Mouse (Mus musculus): ENCODE measurements around the gene Prss29.

DNA sequence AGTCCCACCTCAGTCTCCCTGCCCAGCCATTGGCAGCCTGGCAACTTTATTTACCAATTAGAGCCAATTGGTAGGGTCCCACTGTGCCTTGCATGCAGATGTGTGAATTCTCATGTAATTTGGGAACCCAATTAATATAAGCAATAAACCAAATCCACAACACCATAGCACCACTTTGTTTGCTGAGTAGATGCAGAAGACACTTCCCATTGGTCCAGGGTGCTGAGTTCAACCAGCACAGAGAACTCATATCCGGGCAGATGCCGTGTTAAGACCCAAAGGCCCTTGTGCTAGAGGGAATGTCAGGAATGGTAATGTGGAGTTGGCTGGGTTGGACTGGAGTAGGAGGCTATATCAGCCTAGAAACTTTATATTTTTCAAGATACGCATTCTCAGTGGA lies 42.6 kb upstream of the Prss29 start:
- TF ChIP-seq CTCF (IDR thresholded peaks at IDR 0.05 in 2 of 3, conservative IDR thresholded peaks at IDR 0.05 in 1 of 3; ENCODE audit: control insufficient read depth in 1 of 3, insufficient read depth in 1 of 3, low read depth in 2 of 3, low read length in 3 of 3, poor library complexity in 1 of 3, severe bottlenecking in 1 of 3): no peak
- TF ChIP-seq POLR2A (IDR thresholded peaks at IDR 0.05; ENCODE audit: control insufficient read depth in 1 of 2, insufficient read depth in 1 of 2, low read depth in 1 of 2, low read length in 2 of 2, poor library complexity in 1 of 2): no peak
- TF ChIP-seq UBTF (IDR thresholded peaks at IDR 0.05; ENCODE audit: borderline replicate concordance, insufficient read depth, low read depth, low read length): no peak
- TF ChIP-seq JUND (IDR thresholded peaks at IDR 0.05; ENCODE audit: low read depth, low read length): no peak
- no peak for TF ChIP-seq MAX (IDR thresholded peaks at IDR 0.05; ENCODE audit: low read length)
- TF ChIP-seq SMC3 (IDR thresholded peaks at IDR 0.05; ENCODE audit: low read depth, low read length): no peak
- TF ChIP-seq TCF12 (IDR thresholded peaks at IDR 0.05; ENCODE audit: low read depth, low read length): no peak
- TF ChIP-seq ZC3H11A (IDR thresholded peaks at IDR 0.05; ENCODE audit: low read depth, low read length): no peak
- no peak for TF ChIP-seq MXI1 (IDR thresholded peaks at IDR 0.05; ENCODE audit: low read depth, low read length)
- no peak for TF ChIP-seq MEF2A (IDR thresholded peaks at IDR 0.05; ENCODE audit: extremely low read depth, insufficient replicate concordance, low read depth, low read length, poor library complexity, severe bottlenecking)
